Mouse (Mus musculus) heart, embryonic 14.5 days (tissue): ENCODE measurements around the gene Celf3. TPM values are rescaled to one million over a fixed set of nuclear protein-coding genes. Genes with fewer than 3 reads are reported as not detected.

Source experiments
- ATAC-seq: fragments of 200-750 bp; cut with Nextera tagmentation; 2 replicates; pipeline ENCODE4 v1.8.0; 2017; ENCODE audit warnings: low read depth, moderate TSS enrichment; ENCODE audit not compliant: insufficient number of reproducible peaks, insufficient read depth, low FRiP score
- H3K27ac ChIP-seq, 2 experiments: fragments of 200-500 bp in 1 of 2; fragments of 300-500 bp in 1 of 2; sonication (generic) in 1 of 2; replicated peaks in 1 of 2; 2 replicates each; pipeline ENCODE4 v1.5.1; 2012 to 2014; ENCODE audit warnings: low read depth in 2 of 2, low read length in 2 of 2, control low read depth in 1 of 2, mild to moderate bottlenecking in 1 of 2, mixed read lengths in 1 of 2; ENCODE audit not compliant: control insufficient read depth in 1 of 2, insufficient read depth in 1 of 2
- H3K27me3 ChIP-seq: fragments of 300-500 bp; sonication (generic); 2 replicates; pipeline ENCODE4 v1.6.1; 2014; ENCODE audit warnings: mild to moderate bottlenecking, low read length, control low read depth; ENCODE audit not compliant: control insufficient read depth, insufficient read depth
- H3K36me3 ChIP-seq: fragments of 300-500 bp; sonication (generic); 2 replicates; pipeline ENCODE4 v1.6.1; 2014; ENCODE audit warnings: mild to moderate bottlenecking, control low read depth, low read length, mixed read lengths; ENCODE audit not compliant: control insufficient read depth, insufficient read depth
- H3K4me1 ChIP-seq, 2 experiments: fragments of 200-500 bp in 1 of 2; fragments of 300-500 bp in 1 of 2; sonication (generic) in 1 of 2; 2 replicates each; pipeline ENCODE4 v1.6.1; 2012 to 2014; ENCODE audit warnings: low read length in 2 of 2, control low read depth in 1 of 2, mixed read lengths in 1 of 2; ENCODE audit not compliant: control insufficient read depth in 2 of 2, insufficient read depth in 2 of 2
- H3K4me2 ChIP-seq: fragments of 300-500 bp; sonication (generic); 2 replicates; pipeline ENCODE4 v1.6.1; 2014; ENCODE audit warnings: mild to moderate bottlenecking, low read length
- H3K4me3 ChIP-seq, 2 experiments: fragments of 200-500 bp in 1 of 2; fragments of 300-500 bp in 1 of 2; sonication (generic) in 1 of 2; 2 replicates each; pipeline ENCODE4 v1.5.1; 2012 to 2014; ENCODE audit warnings: low read length in 2 of 2, mild to moderate bottlenecking in 2 of 2, control low read depth in 1 of 2, low read depth in 1 of 2, moderate library complexity in 1 of 2; ENCODE audit not compliant: control insufficient read depth in 1 of 2, insufficient read depth in 1 of 2
- H3K9ac ChIP-seq: fragments of 300-500 bp; sonication (generic); 2 replicates; pipeline ENCODE4 v1.6.1; 2014; ENCODE audit warnings: mild to moderate bottlenecking, low read length
- H3K9me3 ChIP-seq: fragments of 300-500 bp; sonication (generic); 2 replicates; pipeline ENCODE4 v1.6.1; 2016; ENCODE audit warnings: low read length, control low read depth; ENCODE audit not compliant: control insufficient read depth
- WGBS: fragments of 180-500 bp; shearing (Covaris S2); extraction: QIAGEN DNeasy Blood & Tissue Kit; methylation state at CpG from one replicate; pipeline ENCODE4 v1.1.7; 2014; 5-methylcytosine and 5-hydroxymethylcytosine counted together
- polyA plus RNA-seq: library from polyadenylated mRNA; unstranded; fragments of >200 nt; fragmentation: Nextera tagmentation; extraction: Ambion mirVana; gene quantifications from 2 replicates; pipeline ENCODE4 v1.2.1, GENCODE M21; 2014

The Celf3 gene
- polyA plus RNA-seq, 1 experiment from 2014 or later: 1.8 TPM

- WGBS: 6% methylated on average over 28 of the region's 28 CpGs
- Histone ChIP-seq H3K4me3 (peak overlapping the region; percentile 29 to 37), H3K9ac (peak overlapping the region; percentile 42; the same call in 1 of the 2 replicates), H3K9me3 (no peaks in the 10 kb centered on the region), H3K4me1 (peaks cover 14 to 20% of the 10 kb centered on the region in 2 experiments), H3K4me2 (peak overlapping the region; percentile 70), H3K36me3 (no peaks in the 10 kb centered on the region), H3K27ac (peak overlapping the region; percentile 76 to 77), H3K27me3 (no peaks in the 10 kb centered on the region)
- peak; percentile 29; the same call in 1 of the 2 replicates for ATAC-seq
These were observed 5.5 kb upstream of the Celf3 start for GRCm38 (mm10) chr3:94472447-94473114.

GRCm38 (mm10) chr3:94473115-94473505, 5.0 kb upstream of the Celf3 start:
- Histone ChIP-seq H3K9ac (peak overlapping the region; percentile 12; the same call in 1 of the 2 replicates), H3K4me3 (no peak overlapping the region), H3K9me3 (no peaks in the 10 kb centered on the region), H3K4me2 (peak overlapping the region; percentile 70), H3K27me3 (no peaks in the 10 kb centered on the region), H3K36me3 (no peaks in the 10 kb centered on the region), H3K27ac (peak overlapping the region; percentile 76 to 77), H3K4me1 (peaks cover 14 to 22% of the 10 kb centered on the region in 2 experiments)
- ATAC-seq: no peak
- 23% methylated on average over 10 of the region's 10 CpGs for WGBS

GRCm38 (mm10) chr3:94473567-94474232, 4.4 kb upstream of the Celf3 start:
- Histone ChIP-seq H3K4me2 (peak overlapping the region; percentile 70), H3K4me3 (no peak overlapping the region), H3K9me3 (no peaks in the 10 kb centered on the region), H3K27me3 (peaks cover 5% of the 10 kb centered on the region), H3K9ac (no peak overlapping the region), H3K27ac (peak overlapping the region; percentile 76 to 77), H3K36me3 (no peaks in the 10 kb centered on the region), H3K4me1 (peaks cover 14 to 24% of the 10 kb centered on the region in 2 experiments)
- ATAC-seq: no peak
- WGBS: 26% methylated on average over 5 of the region's 5 CpGs

GRCm38 (mm10) chr3:94476301-94477035, 1.6 kb upstream of the Celf3 start:
- Histone ChIP-seq H3K27me3 (peaks cover 27% of the 10 kb centered on the region), H3K9me3 (no peaks in the 10 kb centered on the region), H3K4me1 (peaks cover 15 to 24% of the 10 kb centered on the region in 2 experiments), H3K9ac (no peak overlapping the region), H3K4me2 (no peak overlapping the region), H3K4me3 (no peak overlapping the region), H3K27ac (no peak overlapping the region), H3K36me3 (no peaks in the 10 kb centered on the region)
- no peak for ATAC-seq
- 47% methylated on average over 8 of the region's 8 CpGs for WGBS

GRCm38 (mm10) chr3:94477444-94477843, 651 bp upstream of the Celf3 start:
- no peak overlapping the region for H3K4me2 ChIP-seq
- ATAC-seq: no peak
- peaks cover 13 to 23% of the 10 kb centered on the region in 2 experiments for H3K4me1 ChIP-seq
- H3K36me3 ChIP-seq: no peaks in the 10 kb centered on the region
- WGBS: 44% methylated on average over 4 of the region's 4 CpGs
- H3K27me3 ChIP-seq: peaks cover 27% of the 10 kb centered on the region
- H3K4me3 ChIP-seq: no peak overlapping the region
- H3K9ac ChIP-seq: no peak overlapping the region
- no peaks in the 10 kb centered on the region for H3K9me3 ChIP-seq
- no peak overlapping the region for H3K27ac ChIP-seq

GRCm38 (mm10) chr3:94478591-94479169, 585 bp downstream of the Celf3 start:
- WGBS: 24% methylated on average over 9 of the region's 9 CpGs
- Histone ChIP-seq H3K4me3 (no peak overlapping the region), H3K36me3 (no peaks in the 10 kb centered on the region), H3K4me1 (peaks cover 7 to 17% of the 10 kb centered on the region in 2 experiments), H3K27ac (no peak overlapping the region), H3K4me2 (no peak overlapping the region), H3K9me3 (no peaks in the 10 kb centered on the region), H3K27me3 (peaks cover 27% of the 10 kb centered on the region), H3K9ac (no peak overlapping the region)
- ATAC-seq: no peak

GRCm38 (mm10) chr3:94479564-94479963, 1.5 kb downstream of the Celf3 start:
- Histone ChIP-seq H3K4me2 (peak overlapping the region; percentile 55), H3K9ac (no peak overlapping the region), H3K36me3 (no peaks in the 10 kb centered on the region), H3K27me3 (peaks cover 27% of the 10 kb centered on the region), H3K4me1 (peaks cover 6 to 12% of the 10 kb centered on the region in 2 experiments), H3K27ac (no peak overlapping the region), H3K9me3 (no peaks in the 10 kb centered on the region), H3K4me3 (peak overlapping the region in 1 of 2 experiments; percentile 3; a peak in 1 of 4 replicates)
- ATAC-seq: no peak
- under 1% methylated on average over 10 of the region's 11 CpGs for WGBS
